Mouse (Mus musculus) hindbrain, embryonic 15.5 days (tissue): ENCODE measurements at regions not wholly inside any gene's neighbourhood (a gene's known extent, or its start where the extent isn't known, plus 50 kb on each side); places are given as distances from the start of the nearest gene placed in this dataset.

Source experiments
- ATAC-seq: fragments of 200-750 bp; cut with Nextera tagmentation; 2 replicates; pipeline ENCODE4 v1.8.0; 2017; ENCODE audit warnings: low read depth, moderate number of reproducible peaks, moderate TSS enrichment; ENCODE audit not compliant: low FRiP score
- H3K27ac ChIP-seq: fragments of 300-500 bp; sonication (generic); replicated peaks from 2 replicates; pipeline ENCODE4 v1.5.1; 2015; ENCODE audit warnings: mild to moderate bottlenecking, inconsistent platforms
- H3K27me3 ChIP-seq: fragments of 300-500 bp; sonication (generic); 2 replicates; pipeline ENCODE4 v1.6.1; 2015; ENCODE audit warnings: control low read depth, inconsistent platforms
- H3K36me3 ChIP-seq: fragments of 300-500 bp; sonication (generic); 2 replicates; pipeline ENCODE4 v1.6.1; 2015; ENCODE audit warnings: control low read depth, inconsistent platforms
- H3K4me1 ChIP-seq: fragments of 300-500 bp; sonication (generic); replicated peaks from 2 replicates; pipeline ENCODE4 v1.6.1; 2015; ENCODE audit warnings: control low read depth, inconsistent platforms
- H3K4me2 ChIP-seq: fragments of 300-500 bp; sonication (generic); 2 replicates; pipeline ENCODE4 v1.6.1; 2015; ENCODE audit warnings: moderate library complexity, mild to moderate bottlenecking, inconsistent platforms
- H3K4me3 ChIP-seq: fragments of 300-500 bp; sonication (generic); 2 replicates; pipeline ENCODE4 v1.5.1; 2015; ENCODE audit warnings: mild to moderate bottlenecking, inconsistent platforms
- H3K9ac ChIP-seq: fragments of 300-500 bp; sonication (generic); 2 replicates; pipeline ENCODE4 v1.6.1; 2015; ENCODE audit warnings: inconsistent platforms
- H3K9me3 ChIP-seq: fragments of 300-500 bp; sonication (generic); 2 replicates; pipeline ENCODE4 v1.6.1; 2016; ENCODE audit warnings: control low read depth, inconsistent platforms
- WGBS: fragments of 180-500 bp; shearing (Covaris S2); methylation state at CpG from one replicate; pipeline ENCODE4 v1.1.7; 2015; 5-methylcytosine and 5-hydroxymethylcytosine counted together

- Histone ChIP-seq H3K4me1 (no peaks in the 10 kb centered on the region), H3K9ac (no peak overlapping the region), H3K36me3 (no peaks in the 10 kb centered on the region), H3K27me3 (no peaks in the 10 kb centered on the region), H3K27ac (no peak overlapping the region), H3K4me3 (no peak overlapping the region), H3K4me2 (no peak overlapping the region), H3K9me3 (no peaks in the 10 kb centered on the region)
- WGBS, result 98% methylated on average over 1 of the region's 1 CpGs
- ATAC-seq, result no peak
Observed at GRCm38 (mm10) chr10:16014806-16015205, 1296.8 kb upstream of the Gje1 start.

DNA sequence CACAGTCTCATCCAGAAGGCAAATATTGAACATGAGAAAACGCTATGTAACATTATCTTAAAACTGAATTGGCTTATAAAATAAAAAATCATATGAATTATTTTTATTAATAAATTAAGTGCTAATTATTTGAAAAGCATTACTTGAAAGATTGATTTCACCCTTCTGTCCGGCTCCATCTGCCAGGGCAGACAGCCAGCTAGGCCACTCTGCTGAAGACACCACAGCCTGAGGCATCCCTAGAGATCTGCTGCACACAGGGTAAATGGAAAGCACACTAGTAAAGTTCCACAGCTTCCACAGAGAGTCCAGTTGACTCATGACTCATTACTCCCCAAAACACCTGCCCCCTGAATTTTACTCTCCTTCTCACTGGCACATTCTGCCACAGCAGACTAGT, 1283.2 kb upstream of the Gje1 start:
- H3K27ac ChIP-seq, result no peak overlapping the region
- no peak overlapping the region for H3K9ac ChIP-seq
- no peaks in the 10 kb centered on the region for H3K27me3 ChIP-seq
- no peak overlapping the region for H3K4me3 ChIP-seq
- WGBS, result 79% methylated on average over 2 of the region's 2 CpGs
- H3K4me1 ChIP-seq, result no peaks in the 10 kb centered on the region
- no peak overlapping the region for H3K4me2 ChIP-seq
- H3K9me3 ChIP-seq, result no peaks in the 10 kb centered on the region
- no peaks in the 10 kb centered on the region for H3K36me3 ChIP-seq
- ATAC-seq, result no peak

DNA sequence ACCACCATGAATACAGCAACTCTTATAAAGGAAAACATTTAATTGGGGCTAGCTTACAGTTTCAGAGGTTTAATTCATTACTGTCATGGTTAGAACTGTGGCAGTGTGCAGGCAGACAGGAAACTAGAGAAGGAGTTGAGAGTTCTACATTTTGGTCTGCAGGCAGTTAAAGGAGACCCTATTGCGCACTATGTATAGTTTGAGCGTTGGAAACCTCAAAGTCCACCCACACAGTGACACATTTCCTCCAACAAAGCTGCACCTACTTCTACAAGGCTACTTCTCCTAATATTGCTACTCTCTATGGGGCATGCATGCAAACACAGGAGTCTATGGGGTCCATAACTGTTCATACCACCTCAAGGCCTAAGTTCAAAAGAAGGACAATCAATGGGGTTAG, 1275.3 kb upstream of the Gje1 start:
- ATAC-seq, result no peak
- Histone ChIP-seq H3K27me3 (no peaks in the 10 kb centered on the region), H3K9me3 (no peaks in the 10 kb centered on the region), H3K4me2 (no peak overlapping the region), H3K4me1 (no peaks in the 10 kb centered on the region), H3K36me3 (no peaks in the 10 kb centered on the region), H3K27ac (no peak overlapping the region), H3K4me3 (no peak overlapping the region), H3K9ac (no peak overlapping the region)
- 95% methylated on average over 2 of the region's 2 CpGs for WGBS
